Mouse (Mus musculus): Measurements from ENCODE around the gene Drp2. TPM values are rescaled to one million over a fixed set of nuclear protein-coding genes. Genes with fewer than 3 reads are reported as not detected.

Drp2 gene
- total RNA-seq (2022), result under 1 TPM; 0.29 to 0.52 (median 0.50) TPM

- no peak for DNase-seq
Measured at GRCm38 (mm10) chrX:134403863-134404583, at the start of gene Drp2. TSS of gene Drp2 (plus strand) at chrX:134404551.

- peak; percentile 15 for DNase-seq
Measured at GRCm38 (mm10) chrX:134359336-134359735, 45.0 kb upstream of the Drp2 start.

GRCm38 (mm10) chrX:134362156-134362555 is 42.2 kb upstream of the Drp2 start:
- no peak for DNase-seq

GRCm38 (mm10) chrX:134365421-134365820 is 38.9 kb upstream of the Drp2 start:
- no peak for DNase-seq

- no peak for DNase-seq
Measured at GRCm38 (mm10) chrX:134366547-134366946, 37.8 kb upstream of the Drp2 start.

- no peak for DNase-seq
Measured at GRCm38 (mm10) chrX:134371279-134371678, 33.1 kb upstream of the Drp2 start.

- DNase-seq, result no peak
Measured at GRCm38 (mm10) chrX:134374190-134374589, 30.2 kb upstream of the Drp2 start.

GRCm38 (mm10) chrX:134384896-134385295 is 19.5 kb upstream of the Drp2 start:
- DNase-seq, result peak; percentile 20

GRCm38 (mm10) chrX:134398972-134399371 is 5.4 kb upstream of the Drp2 start:
- DNase-seq, result no peak

GRCm38 (mm10) chrX:134404584-134404955 is 219 bp downstream of the Drp2 start:
- DNase-seq, result no peak

GRCm38 (mm10) chrX:134409354-134409900 is 5.1 kb downstream of the Drp2 start:
- no peak for DNase-seq

GRCm38 (mm10) chrX:134412096-134412495 is 7.7 kb downstream of the Drp2 start:
- no peak for DNase-seq

- no peak for DNase-seq
Measured at GRCm38 (mm10) chrX:134420097-134420496, 15.7 kb downstream of the Drp2 start.

- no peak for DNase-seq
Measured at GRCm38 (mm10) chrX:134424263-134424662, 19.9 kb downstream of the Drp2 start.

GRCm38 (mm10) chrX:134425798-134426197 is 21.4 kb downstream of the Drp2 start:
- no peak for DNase-seq

GRCm38 (mm10) chrX:134426819-134427218 is 22.5 kb downstream of the Drp2 start:
- no peak for DNase-seq

GRCm38 (mm10) chrX:134427307-134427706 is 23.0 kb downstream of the Drp2 start:
- no peak for DNase-seq

GRCm38 (mm10) chrX:134474988-134475710 is 70.8 kb downstream of the Drp2 start:
- no peak for DNase-seq

- DNase-seq, result no peak
Measured at GRCm38 (mm10) chrX:134476290-134476689, 71.9 kb downstream of the Drp2 start, which contains the start of gene Taf7l. TSS of gene Taf7l (minus strand) at chrX:134476490.

GRCm38 (mm10) chrX:134481720-134482119 is 77.4 kb downstream of the Drp2 start:
- no peak for DNase-seq

GRCm38 (mm10) chrX:134500651-134501050 is 96.3 kb downstream of the Drp2 start:
- peak; percentile 52 for DNase-seq
